Mouse (Mus musculus) embryo, embryonic 10.5 days (tissue): ENCODE measurements around the gene Kcna1.

Source experiments
- DNase-seq: peaks from one replicate; pipeline ENCODE4 v3.0.0-alpha.2; 2015; ENCODE audit warnings: low spot score

Gene Kcna1

DNA sequence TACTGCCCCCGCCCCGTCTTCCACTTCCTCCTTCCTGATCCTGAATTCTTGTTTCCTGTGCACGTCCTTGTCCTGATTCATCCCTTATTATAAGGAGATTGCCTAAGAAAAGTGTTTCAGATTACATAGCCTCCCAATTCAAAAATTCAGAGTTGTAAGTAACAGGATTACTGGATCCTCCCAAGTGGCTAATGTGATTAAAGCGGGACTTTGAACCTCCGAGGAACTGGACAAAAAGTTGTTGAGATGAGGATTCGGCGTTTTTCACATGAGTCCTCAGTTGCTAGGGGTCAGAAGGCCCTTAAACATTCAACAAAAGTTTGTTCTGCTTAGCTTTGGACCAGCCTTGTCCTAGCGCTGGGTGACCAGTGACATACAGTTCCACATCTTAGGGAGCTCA lies at the start of gene Kcna1:
Kcna1 (minus strand) TSS at position 4 of the 400 bp plus-strand sequence.
- peak; percentile 20 for DNase-seq

DNA sequence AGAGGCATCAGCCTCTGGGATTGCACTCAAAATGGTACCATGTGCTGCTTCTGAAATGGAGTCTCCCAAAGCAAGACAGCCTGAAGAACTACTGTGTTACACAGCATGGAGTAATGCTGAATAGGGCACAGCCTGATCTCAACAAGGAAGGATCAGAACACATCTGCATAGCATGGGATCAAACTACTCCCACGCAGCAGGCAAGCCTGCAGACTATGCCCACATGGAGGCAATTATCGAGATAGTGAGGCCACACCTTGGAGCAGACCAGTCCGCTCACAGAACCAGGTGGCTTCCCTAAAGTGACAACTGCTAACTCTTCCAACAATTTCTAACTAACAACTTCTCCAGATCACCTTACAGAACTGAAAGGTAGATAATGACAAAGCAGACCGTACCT lies 40.9 kb upstream of the Kcna1 start:
- DNase-seq: no peak

DNA sequence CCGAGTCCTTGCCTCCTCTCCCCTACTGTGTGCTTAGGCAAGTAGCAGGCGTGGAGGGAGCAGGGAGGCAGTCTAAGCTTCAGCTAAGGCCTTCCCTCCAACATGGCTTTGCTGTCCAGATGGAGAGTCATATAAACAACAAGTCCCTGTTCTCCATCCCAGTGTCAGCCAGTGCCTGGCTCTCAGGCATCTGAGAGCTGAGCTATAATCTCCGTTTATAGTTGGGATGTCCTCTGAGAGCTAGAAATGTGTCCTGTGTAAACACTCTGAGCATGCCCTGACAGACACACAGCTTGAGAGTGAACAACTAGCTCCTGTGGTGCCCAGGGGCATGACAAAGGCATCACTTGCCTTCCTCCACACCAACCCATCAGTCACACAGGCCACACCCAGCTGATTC lies 39.0 kb upstream of the Kcna1 start:
- DNase-seq: no peak

DNA sequence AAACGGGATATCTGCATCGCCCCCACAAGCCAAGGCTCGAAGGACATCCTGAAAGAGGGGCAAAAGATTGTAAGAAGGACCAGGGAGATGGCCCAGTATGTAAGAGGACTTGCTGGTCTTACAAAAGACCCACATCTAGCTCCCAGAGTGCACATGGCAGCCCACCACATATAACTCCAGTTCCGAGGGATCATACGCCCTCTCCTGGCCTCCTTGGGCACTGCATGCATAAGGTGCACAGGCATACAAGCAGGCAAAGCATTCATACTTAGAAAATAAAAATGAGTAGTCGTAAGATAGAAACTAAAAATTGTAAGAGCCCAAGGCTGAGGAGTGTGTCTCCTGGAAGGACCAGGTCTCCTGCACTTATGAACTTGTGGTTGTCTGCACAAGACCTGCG lies 32.8 kb upstream of the Kcna1 start:
- DNase-seq: peak; percentile 58

DNA sequence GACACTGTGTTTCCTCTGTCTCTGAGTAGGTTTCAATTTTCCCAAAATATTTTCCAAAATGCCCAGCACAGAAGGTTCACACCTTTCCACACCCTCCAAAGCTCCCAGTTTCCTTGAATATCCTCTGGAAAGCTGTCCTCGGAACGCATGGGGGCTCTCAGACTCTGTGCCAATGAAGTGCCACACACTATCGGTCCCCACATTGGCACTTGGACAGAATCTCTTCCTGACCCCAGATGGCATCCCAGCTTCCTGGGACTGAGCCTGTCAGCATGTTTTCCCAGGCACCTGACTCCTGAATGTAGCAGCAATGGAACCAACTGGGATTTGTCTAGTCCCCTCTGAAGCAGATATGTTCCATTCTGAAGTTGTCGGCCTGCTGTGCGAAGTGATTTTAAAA lies 20.8 kb upstream of the Kcna1 start:
- DNase-seq: no peak

DNA sequence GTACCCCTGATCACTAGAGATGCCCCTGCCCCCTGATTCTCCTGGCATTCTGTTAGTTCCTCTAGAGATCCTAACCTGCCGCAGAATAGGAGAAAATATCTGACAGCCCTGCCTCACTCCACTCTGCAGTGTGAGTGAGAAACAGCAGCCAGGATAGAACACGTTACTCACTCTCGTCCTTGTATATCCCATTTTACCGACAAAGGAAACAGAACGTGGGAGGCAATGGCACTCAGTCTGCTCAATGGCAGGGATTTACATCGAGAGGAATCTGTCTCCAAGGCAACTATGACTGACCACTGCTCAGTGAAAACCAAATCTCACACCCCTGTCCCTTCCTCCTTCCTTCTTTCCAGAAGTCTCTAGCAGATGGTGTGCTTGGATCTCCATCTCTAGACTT lies 19.9 kb upstream of the Kcna1 start:
- no peak for DNase-seq

DNA sequence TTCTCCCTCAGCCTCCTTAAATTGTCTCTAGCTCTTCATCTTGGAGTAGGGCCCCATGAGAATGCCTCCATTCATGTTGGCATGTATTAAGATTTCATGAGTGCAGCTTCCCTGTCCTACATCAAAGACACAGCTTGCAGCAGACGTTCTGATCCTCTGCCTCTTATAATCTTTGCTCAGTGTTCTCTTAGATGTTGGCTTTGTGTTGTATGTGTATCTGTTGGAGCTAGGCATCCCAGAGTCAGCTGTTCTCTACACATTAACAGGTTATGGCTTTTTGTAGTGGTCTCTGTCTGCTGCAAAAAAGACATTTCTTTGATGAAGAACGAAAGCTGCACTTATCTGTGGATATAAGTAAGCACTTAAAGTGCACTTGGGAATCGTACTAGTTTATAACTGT lies 18.4 kb upstream of the Kcna1 start:
- DNase-seq: no peak

DNA sequence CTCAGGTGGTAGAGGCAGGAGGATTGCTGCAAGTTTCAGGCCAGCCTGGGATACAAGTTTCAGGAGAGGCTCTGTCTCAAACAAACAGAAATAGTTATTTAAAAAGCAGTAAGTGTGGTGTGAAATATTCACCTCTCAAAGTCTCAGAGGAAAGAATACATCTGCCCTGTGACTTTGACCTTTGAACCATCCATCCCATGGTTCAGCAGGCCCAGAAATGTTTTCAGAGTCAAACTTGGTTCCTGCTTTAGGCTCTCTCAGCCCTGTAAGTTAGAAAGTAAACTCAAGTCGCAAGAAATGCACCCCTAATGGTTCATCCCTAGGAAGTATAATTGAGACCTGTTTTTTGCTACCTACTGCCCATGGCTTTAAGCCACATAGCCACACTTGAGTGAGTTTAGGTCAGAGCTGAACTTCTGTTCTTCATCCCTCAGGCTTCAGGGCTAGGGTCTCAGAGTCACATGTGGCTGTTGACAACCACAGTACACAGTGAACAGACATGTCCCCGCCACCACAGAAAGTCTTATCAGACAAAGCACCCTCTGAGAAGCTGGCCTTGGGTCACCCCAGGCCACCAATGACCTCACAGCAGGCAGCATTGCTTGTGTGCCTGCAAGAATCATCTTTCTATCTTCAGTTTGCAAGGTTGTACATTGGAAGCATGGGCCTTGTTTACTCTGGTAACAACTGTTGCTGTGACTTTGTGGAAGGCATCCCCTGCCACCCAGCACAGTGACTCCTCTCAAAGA lies 11.6 kb upstream of the Kcna1 start:
- DNase-seq: no peak

DNA sequence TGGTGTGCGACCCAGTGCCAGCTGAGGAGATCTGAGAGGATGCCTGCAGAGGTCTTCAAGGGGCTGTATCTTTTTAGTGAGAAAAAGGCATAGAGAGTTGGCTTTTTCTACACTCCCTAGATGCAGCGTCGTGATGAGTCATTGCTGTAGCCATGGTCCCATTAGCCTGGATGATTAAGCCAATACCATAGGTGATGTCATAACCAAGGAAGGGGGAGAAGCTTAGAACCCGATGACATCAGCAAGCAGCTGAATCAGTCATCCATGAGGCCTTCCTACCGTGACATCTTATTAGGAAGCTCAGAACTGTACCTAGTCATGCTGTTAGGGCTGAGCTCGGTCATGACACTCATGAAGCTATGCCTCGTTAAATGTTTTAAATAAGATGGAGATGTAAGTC lies 7.4 kb upstream of the Kcna1 start:
- DNase-seq: no peak

DNA sequence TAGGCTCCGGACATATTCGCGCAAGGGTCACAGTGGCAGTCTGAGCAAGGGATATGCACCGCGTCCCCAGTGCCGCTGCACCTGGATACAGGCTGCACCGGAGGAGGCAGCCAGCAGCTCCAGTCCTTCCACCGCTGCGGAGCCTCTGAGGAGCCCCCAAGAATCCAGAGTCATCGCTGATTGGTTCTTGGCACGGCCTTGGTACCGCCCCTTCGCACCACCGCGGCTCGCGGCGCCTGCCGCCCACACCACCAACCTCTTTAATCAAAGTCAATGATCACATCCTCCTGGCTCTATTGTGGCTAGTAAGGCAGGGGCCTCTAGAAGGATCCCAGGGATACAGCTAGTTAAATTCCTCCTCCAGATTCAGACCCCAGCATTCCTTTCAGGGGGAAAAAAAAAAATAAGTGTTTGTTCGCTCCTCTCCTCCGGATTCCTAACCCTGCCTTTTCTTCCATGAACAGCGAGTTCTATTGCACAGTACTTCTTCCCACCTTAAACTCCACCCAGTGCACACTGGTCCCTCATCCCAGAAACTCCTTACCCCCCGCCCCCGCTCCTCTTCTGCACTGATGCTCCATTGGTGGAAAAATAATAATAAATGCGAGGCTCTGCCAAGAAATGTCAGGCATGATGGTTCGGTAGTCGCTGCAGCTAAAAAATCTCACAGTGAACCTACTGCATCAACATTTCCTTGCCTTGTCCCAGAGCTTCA lies 383 bp downstream of the Kcna1 start:
- DNase-seq: peak; percentile 87

DNA sequence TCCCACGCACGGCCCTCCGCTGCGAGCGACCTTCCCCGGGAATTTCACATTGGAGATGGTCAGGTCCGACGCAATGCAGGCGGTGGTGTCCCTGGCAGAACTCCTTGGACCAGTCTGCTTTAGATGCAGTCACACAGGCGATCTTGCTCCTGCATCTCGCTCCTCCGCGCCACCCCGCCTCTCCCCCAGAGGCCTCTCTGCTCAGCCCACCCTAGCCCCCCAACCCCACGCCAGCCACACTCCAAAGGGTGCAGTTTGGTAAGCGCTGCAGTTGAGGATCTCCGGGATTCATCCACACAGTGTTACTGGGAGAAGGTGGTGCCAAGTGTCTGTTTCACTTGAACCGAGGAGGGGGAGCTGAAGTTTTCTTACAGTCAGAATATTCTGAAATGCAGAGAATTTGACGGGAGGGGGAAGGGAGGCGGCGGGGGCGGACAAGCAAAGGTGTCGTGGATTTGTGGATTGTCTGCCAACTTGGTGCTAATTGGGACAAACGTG lies 1.1 kb downstream of the Kcna1 start:
- peak; percentile 50 for DNase-seq

DNA sequence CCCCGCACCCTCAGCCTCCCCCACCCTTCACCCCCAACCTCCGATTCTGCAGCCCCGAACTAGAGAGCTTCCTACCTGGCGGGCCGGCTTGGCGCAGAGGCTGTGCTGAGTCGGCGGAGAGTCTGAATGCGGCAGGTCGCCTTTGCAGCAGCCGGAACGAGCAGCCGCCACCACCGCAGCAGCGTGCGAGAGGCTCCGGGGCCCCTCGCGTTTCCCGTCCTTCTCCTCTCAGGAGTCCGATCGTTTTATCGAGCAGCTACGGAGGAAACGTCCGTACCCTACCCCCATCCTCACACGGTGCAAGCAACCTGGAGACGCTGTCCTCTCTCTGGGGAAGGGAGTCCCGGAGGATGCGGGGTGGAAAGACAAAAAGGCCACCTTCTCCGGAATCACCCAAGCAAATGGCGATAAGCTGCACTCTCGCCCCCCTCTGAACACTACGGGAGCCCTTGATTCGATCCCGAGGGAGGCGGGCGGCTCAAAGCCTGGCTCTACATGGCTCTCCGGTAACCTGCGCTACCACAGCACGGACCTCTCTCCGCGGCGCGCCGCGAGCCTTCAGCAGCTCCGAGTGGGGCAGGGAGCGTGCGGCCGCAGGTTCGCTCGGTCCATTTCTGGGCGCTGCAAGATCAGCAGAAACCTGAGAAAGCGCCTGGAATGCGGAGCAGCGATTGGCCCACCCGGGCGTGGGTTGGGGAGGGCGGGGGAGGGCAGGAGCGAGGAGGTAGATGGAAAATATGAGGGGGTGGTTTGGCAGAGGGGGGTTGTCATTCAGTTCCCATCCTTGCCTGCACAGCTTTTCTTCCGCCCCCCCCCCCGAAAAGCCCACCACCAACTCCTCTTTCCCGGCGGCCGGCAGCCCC lies 1.8 kb downstream of the Kcna1 start:
- peak; percentile 57 for DNase-seq

DNA sequence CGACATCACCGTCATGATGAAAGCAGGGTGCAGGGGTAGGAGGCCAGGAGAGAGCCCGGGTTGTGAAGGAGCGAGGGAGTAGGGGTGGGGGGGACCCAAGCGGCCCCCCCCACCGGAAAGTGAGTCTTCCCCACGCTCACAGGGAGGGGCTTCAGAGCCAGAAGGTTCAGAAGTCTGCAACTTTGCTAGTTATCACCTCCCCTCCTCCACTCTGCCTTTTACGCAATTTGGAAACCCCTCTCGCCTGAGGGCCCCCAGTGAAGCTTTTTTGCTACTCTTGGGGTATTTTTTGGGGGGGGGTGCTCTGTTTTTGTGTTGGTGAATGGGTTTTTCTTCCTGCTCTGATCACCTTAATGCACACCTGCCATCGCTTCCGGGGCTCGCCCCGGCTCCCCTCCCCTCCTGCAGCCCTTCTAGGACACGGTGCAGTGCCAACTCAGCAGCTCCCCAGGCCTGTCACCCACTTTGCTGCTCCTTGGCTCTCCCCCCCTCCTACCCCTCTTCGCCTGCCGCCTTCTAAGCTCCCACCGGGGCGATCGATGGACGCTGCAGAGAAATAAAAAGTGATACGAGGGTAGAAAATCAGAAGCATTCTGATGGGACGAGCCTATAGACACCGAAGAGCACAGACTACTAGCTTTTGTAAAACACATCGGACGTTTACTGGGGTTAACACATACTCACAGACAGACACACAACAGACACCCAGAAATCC lies 2.7 kb downstream of the Kcna1 start:
- peak; percentile 50 for DNase-seq

DNA sequence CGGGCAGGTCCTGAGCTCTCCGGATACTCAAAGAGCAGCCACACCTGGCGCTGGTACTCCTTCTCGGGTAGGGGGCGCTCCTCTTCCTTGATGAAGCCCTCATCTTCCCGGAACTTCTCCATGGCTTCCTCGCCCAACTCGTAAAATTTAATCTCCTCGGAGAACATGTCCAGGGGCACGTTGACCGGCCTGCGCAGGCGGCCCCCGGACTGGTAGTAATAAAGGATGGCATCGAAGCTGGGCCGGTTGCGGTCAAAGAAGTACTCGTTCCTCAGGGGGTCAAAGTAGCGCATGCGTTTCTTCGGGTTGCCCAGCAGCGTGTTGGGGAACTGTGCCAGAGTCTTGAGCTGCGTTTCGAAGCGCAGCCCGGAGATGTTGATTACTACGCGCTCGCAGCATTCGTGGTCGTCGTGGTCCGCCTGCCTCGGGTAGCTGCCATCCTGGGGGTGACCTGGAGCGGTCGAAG lies 3.3 kb downstream of the Kcna1 start:
- peak; percentile 75 for DNase-seq

DNA sequence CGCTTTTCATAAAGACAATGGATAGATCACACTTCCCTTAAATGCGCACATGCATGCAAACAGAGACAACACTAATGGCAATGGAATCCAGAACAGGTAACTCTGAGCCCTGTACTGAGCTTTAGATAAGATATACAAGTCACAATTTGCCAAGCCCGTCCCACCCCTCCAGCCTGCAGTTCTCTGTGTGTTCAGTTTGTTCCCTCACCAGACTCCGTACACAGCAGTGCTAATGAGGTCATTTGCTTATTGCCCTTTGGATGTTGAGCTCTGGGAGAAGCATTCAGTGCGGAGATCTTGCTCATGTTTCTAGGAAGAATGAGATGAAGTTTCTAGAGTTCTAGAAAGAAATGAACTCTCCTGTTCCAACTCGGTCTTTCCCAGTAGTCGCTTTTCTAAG lies 17.7 kb downstream of the Kcna1 start:
- no peak for DNase-seq

DNA sequence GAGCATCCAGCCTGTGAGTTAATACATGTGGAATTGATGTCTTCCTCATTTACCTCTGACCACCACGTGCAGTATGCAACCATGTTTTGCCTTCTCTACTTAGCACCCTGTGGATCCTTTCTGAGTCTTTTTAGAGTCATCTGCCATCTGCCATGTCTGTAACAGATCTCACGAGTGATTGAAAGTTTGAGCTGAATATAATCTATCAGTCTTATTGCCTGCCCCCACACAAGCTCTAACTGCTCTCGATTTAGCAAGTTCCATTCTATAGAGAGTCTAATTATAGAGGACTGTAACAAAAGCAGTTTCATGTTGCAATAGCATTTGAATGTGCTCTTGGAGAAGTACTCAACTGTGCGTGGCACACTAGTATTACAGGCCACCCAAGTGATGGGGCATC lies 27.7 kb downstream of the Kcna1 start:
- DNase-seq: no peak

DNA sequence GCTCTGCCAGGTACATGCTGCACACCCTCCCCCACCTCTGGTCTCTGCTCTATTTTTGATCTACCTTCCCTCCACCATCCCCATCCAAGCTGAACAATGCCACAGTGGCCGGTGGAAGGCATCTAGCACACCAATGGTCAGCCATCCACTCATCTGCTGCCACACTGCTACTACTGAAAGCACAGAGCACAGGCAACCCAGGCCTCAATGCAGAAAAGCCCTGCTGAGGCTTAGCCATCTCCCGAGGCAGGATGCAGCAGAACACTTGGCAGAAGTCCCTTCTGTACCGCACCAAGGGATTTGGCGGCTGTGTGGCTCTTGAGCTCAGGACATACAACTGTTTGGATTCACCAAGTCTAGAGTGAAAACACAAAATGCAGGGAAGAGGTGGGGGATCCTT lies 35.4 kb downstream of the Kcna1 start:
- DNase-seq: no peak

DNA sequence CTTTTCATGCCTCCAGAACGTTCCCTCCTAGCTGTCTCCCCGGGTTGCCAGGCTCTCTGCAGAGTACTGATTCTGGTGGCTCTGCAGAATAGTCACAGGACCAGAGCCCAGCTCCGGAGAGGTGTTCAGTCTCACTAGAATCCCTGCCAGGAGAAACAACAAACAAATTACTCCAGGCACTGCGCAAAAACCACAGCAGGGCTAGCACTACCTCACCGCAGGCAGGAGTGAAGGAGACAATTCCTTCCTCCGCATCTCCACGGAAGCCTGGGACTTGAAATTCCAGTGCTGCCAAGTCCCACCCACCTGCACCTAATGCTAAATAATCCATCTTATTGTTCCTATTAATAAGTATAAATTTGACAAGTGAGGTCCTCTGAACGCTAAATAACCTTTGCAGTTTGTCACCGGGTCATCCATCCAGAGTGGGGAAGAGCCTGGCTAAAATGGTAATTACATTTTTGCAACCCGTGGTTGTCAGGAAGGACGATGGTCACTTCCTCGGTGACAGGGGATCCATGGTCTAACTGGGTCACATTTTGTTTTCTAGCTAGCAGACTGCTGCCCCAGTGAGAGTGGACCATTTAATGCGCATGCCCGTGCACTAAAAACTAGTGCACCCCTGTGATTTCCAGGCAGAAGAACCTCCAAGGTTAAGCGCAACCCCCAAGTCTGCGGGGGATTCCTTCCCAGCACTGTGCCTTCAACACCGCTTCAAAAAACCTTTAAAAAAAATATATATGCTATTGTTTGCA lies 36.8 kb downstream of the Kcna1 start:
- DNase-seq: no peak

DNA sequence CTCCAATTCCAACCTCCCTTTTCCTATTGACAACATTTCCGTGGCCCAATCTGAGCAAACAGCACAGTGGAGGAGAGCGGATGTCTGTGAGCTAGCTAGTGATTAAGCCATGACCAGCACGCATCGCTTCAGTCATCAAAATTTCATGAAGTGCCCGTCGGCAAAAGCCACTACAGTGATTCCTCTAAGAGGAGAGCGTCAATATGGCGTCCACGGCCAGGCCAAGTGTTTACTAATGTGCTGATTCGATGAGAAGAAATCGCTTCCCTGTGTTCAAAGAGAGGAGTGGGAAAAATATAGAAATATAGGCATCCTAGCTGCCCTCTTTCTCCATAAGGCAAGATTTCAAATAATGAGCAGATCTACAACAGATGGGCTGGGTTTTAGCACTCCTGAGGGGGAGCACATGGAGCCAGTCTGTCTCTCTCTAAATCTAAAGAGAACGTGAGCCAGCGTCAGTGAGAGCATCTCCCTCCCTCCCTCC lies 44.3 kb downstream of the Kcna1 start:
- DNase-seq: no peak

DNA sequence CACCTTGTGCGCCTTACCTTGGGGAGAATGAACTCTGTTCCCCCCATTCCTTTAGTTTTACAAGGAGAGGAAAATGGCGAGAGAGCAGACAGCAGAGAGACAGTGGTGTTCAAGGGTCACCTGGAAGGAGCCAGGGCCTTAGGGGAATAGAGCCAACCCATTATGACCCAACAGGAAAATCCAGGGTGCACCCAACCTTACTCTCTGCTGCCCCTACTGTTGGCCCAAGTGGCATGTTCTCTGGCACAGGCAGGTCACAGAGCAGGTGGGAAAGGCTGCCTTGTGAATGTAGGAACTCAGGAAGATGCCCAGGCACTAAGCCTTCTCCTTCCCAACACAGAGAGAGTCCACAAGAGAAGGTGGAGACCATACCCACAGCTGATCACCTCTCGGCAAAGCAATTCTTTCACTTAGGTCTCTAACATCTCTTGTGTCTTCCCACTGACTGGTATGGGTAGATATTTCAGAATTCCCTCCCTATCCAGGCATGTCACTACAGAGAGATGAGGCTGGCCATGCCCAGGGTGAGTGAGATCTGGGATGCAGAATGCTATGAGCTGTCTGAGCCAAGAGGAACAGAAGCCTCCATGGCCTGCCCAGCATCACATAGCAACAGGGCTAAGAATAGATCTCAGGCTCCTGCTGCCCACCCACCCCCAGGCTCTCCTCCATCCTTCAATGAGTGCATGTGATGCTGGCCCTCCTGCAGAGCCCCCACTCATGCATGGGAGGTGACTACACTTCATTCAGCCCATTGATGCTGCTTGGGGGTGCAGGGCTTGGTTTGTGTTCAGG lies 46.8 kb downstream of the Kcna1 start:
- no peak for DNase-seq
